Mouse (Mus musculus) cerebellum, adult 9-11 months (tissue): ENCODE measurements around the gene Ercc5.

Source experiments
- DNase-seq: peaks from one replicate; pipeline ENCODE4 v3.0.0; 2022

The Ercc5 gene

GRCm38 (mm10) chr1:44178086-44178485, 30.5 kb downstream of the Ercc5 start:
- no peak for DNase-seq

- no peak for DNase-seq
These were observed 38.9 kb downstream of the Ercc5 start for GRCm38 (mm10) chr1:44186396-44186795.

- DNase-seq: peak; percentile 8
These were observed 51.0 kb downstream of the Ercc5 start for GRCm38 (mm10) chr1:44198273-44199171.

GRCm38 (mm10) chr1:44202876-44203275, 55.3 kb downstream of the Ercc5 start:
- no peak for DNase-seq

- no peak for DNase-seq
These were observed 66.9 kb downstream of the Ercc5 start for GRCm38 (mm10) chr1:44214443-44214842.

GRCm38 (mm10) chr1:44216352-44217116, 69.0 kb downstream of the Ercc5 start:
- no peak for DNase-seq

GRCm38 (mm10) chr1:44217118-44217517, 69.6 kb downstream of the Ercc5 start:
- DNase-seq: peak; percentile 72

- DNase-seq: no peak
These were observed 71.3 kb downstream of the Ercc5 start, which contains the start of gene Mettl21e for GRCm38 (mm10) chr1:44218876-44219275. Gene Mettl21e, minus strand, starts transcription at chr1:44218961.

- no peak for DNase-seq
These were observed 81.5 kb downstream of the Ercc5 start for GRCm38 (mm10) chr1:44229044-44229443.
